Mouse (Mus musculus) liver, postnatal 0 days (tissue): ENCODE results near the gene Usp31. TPM values are rescaled to one million over a fixed set of nuclear protein-coding genes. Genes with fewer than 3 reads are reported as not detected.

Experiments used
- ATAC-seq: fragments of 200-750 bp; cut with Nextera tagmentation; 2 replicates; pipeline ENCODE4 v1.8.0; 2017; ENCODE audit warnings: mild to moderate bottlenecking, moderate library complexity
- DNase-seq: peaks from one replicate; pipeline ENCODE4 v3.0.0-alpha.2; 2016
- H3K27ac ChIP-seq: fragments of 300-500 bp; sonication (generic); 2 replicates; pipeline ENCODE4 v1.5.1; 2014; ENCODE audit warnings: antibody characterized with exemption, moderate library complexity, mild to moderate bottlenecking, low read depth
- H3K27me3 ChIP-seq: fragments of 300-500 bp; sonication (generic); 2 replicates; pipeline ENCODE4 v1.6.1; 2014; ENCODE audit warnings: low read length, control low read depth, mixed read lengths; ENCODE audit not compliant: insufficient read depth
- H3K36me3 ChIP-seq: fragments of 300-500 bp; sonication (generic); replicated peaks from 2 replicates; pipeline ENCODE4 v1.6.1; 2014; ENCODE audit warnings: mild to moderate bottlenecking, control low read depth, low read length, moderate library complexity, mixed read lengths; ENCODE audit not compliant: insufficient read depth
- H3K4me1 ChIP-seq: fragments of 300-500 bp; sonication (generic); 2 replicates; pipeline ENCODE4 v1.6.1; 2014; ENCODE audit warnings: antibody characterized with exemption, mild to moderate bottlenecking, control low read depth; ENCODE audit not compliant: insufficient read depth
- H3K4me2 ChIP-seq: fragments of 300-500 bp; sonication (generic); 2 replicates; pipeline ENCODE4 v1.6.1; 2014; ENCODE audit warnings: low read depth, mild to moderate bottlenecking, low read length, moderate library complexity, mixed read lengths
- H3K4me3 ChIP-seq: fragments of 300-500 bp; sonication (generic); 2 replicates; pipeline ENCODE4 v1.5.1; 2014; ENCODE audit warnings: low read depth, low read length
- H3K9ac ChIP-seq: fragments of 300-500 bp; sonication (generic); replicated peaks from 2 replicates; pipeline ENCODE4 v1.6.1; 2014; ENCODE audit warnings: mild to moderate bottlenecking, moderate library complexity
- H3K9me3 ChIP-seq: fragments of 300-500 bp; sonication (generic); 2 replicates; pipeline ENCODE4 v1.6.1; 2016; ENCODE audit warnings: mild to moderate bottlenecking, control low read depth, low read length, mixed read lengths
- CTCF ChIP-seq: sonication (generic); IDR thresholded peaks from 2 replicates; pipeline ENCODE4 v1.5.1; 2016; ENCODE audit warnings: antibody characterized with exemption, low read depth
- EP300 ChIP-seq: IDR thresholded peaks from 2 replicates; pipeline ENCODE4 v1.6.1; 2016; ENCODE audit warnings: antibody characterized with exemption, low read depth, mild to moderate bottlenecking
- WGBS: fragments of 180-500 bp; shearing (Covaris S2); extraction: QIAGEN DNeasy Blood & Tissue Kit; methylation state at CpG from one replicate; pipeline ENCODE4 v1.1.7; 2014; ENCODE audit not compliant: insufficient replicate concordance; 5-methylcytosine and 5-hydroxymethylcytosine counted together
- polyA plus RNA-seq: library from polyadenylated mRNA; unstranded; fragments of >200 nt; fragmentation: Nextera tagmentation; extraction: Ambion mirVana; gene quantifications from 2 replicates; pipeline ENCODE4 v1.2.1, GENCODE M21; 2015

Usp31 gene
- polyA plus RNA-seq, 1 experiment from 2014 or later: 0.46 TPM

DNA sequence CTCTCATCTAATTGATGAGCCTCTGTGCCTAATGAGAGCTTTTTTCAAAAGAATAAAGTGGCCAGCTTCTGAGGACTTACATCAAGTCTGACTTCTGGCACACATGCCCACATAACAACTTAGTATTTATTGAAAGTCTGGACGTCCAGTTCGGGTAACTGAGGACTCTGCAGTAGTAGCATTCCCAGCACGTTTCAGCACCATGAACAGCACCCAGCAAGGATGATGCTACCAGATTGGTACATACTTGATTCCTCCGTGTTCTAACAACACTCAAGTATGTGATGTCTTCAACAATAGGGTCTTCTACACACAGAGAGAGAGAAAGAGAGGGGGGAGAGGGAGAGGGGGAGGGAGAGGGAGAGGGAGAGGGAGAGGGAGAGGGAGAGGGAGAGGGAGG lies 105.4 kb downstream of the Usp31 start:
- Histone ChIP-seq H3K9ac (no peak overlapping the region), H3K4me1 (no peaks in the 10 kb centered on the region), H3K27ac (no peak overlapping the region), H3K4me2 (no peak overlapping the region), H3K27me3 (no peaks in the 10 kb centered on the region), H3K9me3 (no peaks in the 10 kb centered on the region), H3K36me3 (no peaks in the 10 kb centered on the region), H3K4me3 (no peak overlapping the region)
- TF ChIP-seq EP300 (no peak), CTCF (no peak)
- ATAC-seq: no peak
- peak; percentile 17 for DNase-seq
- WGBS: 28% methylated on average over 4 of the region's 4 CpGs

DNA sequence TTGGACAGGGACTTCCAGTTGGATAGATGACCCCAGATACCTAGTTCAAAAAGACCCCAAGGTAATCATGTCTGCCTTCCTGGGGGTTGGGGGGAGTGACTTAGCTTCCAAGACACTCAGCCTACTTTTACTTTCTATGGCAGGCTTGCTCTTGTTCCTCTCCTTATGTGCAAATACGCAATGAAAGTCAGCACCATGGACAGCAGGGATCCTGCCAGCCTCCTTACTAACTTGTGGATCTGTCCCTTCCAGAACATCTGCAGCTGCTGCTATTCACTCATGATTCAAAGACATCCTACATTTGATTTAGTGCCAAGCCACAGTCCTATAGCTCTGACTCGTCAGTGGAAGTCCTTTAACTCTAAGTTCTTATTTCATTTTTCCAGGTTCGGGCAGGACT lies 110.7 kb downstream of the Usp31 start:
- DNase-seq (no peak), ATAC-seq (no peak)
- no peak for TF ChIP-seq EP300
- Histone ChIP-seq H3K27ac (no peak overlapping the region), H3K9me3 (no peaks in the 10 kb centered on the region), H3K27me3 (no peaks in the 10 kb centered on the region), H3K9ac (no peak overlapping the region), H3K4me2 (no peak overlapping the region), H3K4me1 (no peaks in the 10 kb centered on the region), H3K36me3 (no peaks in the 10 kb centered on the region), H3K4me3 (no peak overlapping the region)
- 55% methylated on average over 3 of the region's 3 CpGs for WGBS

DNA sequence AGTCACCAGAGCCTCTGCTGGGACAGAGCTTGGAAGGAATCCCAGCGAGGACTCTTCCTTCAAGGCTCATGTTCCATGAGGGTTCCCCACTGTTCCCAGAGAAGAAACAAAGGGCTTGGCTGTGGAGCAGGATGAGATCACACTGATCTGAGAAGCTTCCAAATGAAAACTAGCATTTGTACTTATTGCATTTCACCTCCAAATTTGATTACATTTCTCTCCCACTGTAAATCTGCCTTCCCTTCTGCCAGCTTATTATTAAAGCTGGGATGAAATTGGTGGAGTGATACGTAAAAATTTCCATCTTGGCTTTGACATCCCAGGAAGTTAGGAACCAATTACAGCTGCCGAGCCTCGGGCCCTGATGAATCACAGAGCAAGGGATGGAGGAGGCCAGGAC lies 111.6 kb downstream of the Usp31 start:
- no peak overlapping the region for H3K4me3 ChIP-seq
- H3K4me2 ChIP-seq: no peak overlapping the region
- DNase-seq (no peak), ATAC-seq (no peak)
- 66% methylated on average over 4 of the region's 4 CpGs for WGBS
- no peaks in the 10 kb centered on the region for H3K4me1 ChIP-seq
- no peak overlapping the region for H3K27ac ChIP-seq
- H3K9ac ChIP-seq: no peak overlapping the region
- no peaks in the 10 kb centered on the region for H3K27me3 ChIP-seq
- H3K36me3 ChIP-seq: no peaks in the 10 kb centered on the region
- H3K9me3 ChIP-seq: no peaks in the 10 kb centered on the region
- TF ChIP-seq CTCF (no peak), EP300 (no peak)

DNA sequence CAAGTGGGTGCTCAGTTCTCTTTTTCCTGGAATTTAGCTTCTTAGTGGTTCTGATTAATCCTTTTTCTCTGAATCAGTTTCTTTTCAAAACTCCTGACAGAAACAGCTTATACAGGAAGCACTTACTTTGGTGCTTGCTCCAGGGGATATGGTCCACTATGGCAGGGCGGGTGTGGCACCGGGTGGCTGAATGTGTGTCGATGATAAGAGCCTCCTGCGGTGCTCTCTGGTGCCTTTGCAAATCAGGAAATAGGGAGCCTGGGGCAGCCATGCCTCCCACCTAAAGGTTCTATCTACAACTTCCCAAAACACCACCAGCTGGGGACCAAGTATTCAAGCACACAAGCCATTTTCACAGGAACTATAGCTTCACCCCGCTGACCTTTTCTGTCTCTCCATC lies 112.0 kb downstream of the Usp31 start:
- no peak overlapping the region for H3K4me3 ChIP-seq
- H3K9me3 ChIP-seq: no peaks in the 10 kb centered on the region
- no peaks in the 10 kb centered on the region for H3K27me3 ChIP-seq
- no peaks in the 10 kb centered on the region for H3K4me1 ChIP-seq
- no peak overlapping the region for H3K9ac ChIP-seq
- WGBS: 53% methylated on average over 5 of the region's 5 CpGs
- no peak overlapping the region for H3K27ac ChIP-seq
- ATAC-seq (no peak), DNase-seq (no peak)
- no peak for TF ChIP-seq CTCF
- no peak for TF ChIP-seq EP300
- H3K36me3 ChIP-seq: no peaks in the 10 kb centered on the region
- H3K4me2 ChIP-seq: no peak overlapping the region

DNA sequence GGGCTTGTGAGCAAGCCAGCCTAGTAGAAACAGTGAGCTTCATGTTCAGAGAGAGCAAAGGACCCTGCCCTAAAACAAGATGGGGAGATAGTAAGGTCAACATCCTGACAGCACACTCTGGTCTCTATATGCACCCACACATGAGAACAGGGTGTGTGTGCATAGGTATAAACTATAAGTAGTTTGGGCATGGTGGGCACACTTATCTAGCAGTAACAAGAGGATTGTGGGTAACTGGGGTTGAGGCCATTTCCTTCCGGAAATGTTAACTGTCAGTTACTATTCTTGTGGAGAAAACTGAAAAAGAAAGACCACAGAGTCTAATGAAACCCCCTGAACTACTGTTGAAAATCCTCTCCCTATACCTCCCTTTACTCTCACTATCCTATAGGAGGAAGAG lies 112.4 kb downstream of the Usp31 start:
- Histone ChIP-seq H3K27me3 (no peaks in the 10 kb centered on the region), H3K27ac (no peak overlapping the region), H3K36me3 (no peaks in the 10 kb centered on the region), H3K4me2 (no peak overlapping the region), H3K4me3 (no peak overlapping the region), H3K9ac (no peak overlapping the region), H3K4me1 (no peaks in the 10 kb centered on the region), H3K9me3 (no peaks in the 10 kb centered on the region)
- WGBS: 73% methylated on average over 1 of the region's 1 CpGs
- ATAC-seq: no peak
- TF ChIP-seq EP300 (no peak), CTCF (no peak)
- no peak for DNase-seq

Other genes starting within 250 kb of the Usp31 start
- 0.05 TPM in 1 of 2 replicates, not detected in the other for gene Scnn1g, start 27.2 kb upstream of the Usp31 start, polyA plus RNA-seq
- 0.07 and 0.09 TPM in 2 replicates for gene Scnn1b, start 157.8 kb upstream of the Usp31 start, polyA plus RNA-seq